Mouse (Mus musculus): ENCODE data around the gene Dcaf7. TPM values are rescaled to one million over a fixed set of nuclear protein-coding genes. Genes with fewer than 3 reads are reported as not detected.
"Not testable (repeated sequence)": the region's sequence is repeated elsewhere in the genome, so short reads cannot be mapped to it uniquely, and the experiment has no call there.

The Dcaf7 gene
- total and polyA plus RNA-seq, 3 experiments: 71.5 to 93.4 (median 79.5) TPM

GRCm38 (mm10) chr11:106026465-106027151 lies 10.1 kb upstream of the Dcaf7 start:
- peak; percentile 49 for DNase-seq (ENCODE audit: extremely low read depth)
- TF ChIP-seq HCFC1 (IDR thresholded peaks at IDR 0.05; ENCODE audit: low read depth, low read length) (no peak), POLR2A (IDR thresholded peaks at IDR 0.05; ENCODE audit: low read depth, low read length) (no peak), IRF4 (IDR thresholded peaks at IDR 0.05; ENCODE audit: low read depth, low read length) (0 out of 2 replicates have a peak, but pooled peaks have one; percentile 41), E2F4 (IDR thresholded peaks at IDR 0.05; ENCODE audit: insufficient replicate concordance, low read depth, low read length) (no peak), ELF1 (IDR thresholded peaks at IDR 0.05; ENCODE audit: low read depth, low read length) (no peak), ZC3H11A (IDR thresholded peaks at IDR 0.05; ENCODE audit: low read depth, low read length) (peak; percentile 34), SMC3 (IDR thresholded peaks at IDR 0.05; ENCODE audit: low read depth, low read length) (peak; percentile 84), CTCF (conservative IDR thresholded peaks at IDR 0.05 in 1 of 2, IDR thresholded peaks at IDR 0.05 in 1 of 2; ENCODE audit: low read depth in 2 of 2, low read length in 2 of 2) (peak; percentile 58 to 91), RAD21 (IDR thresholded peaks at IDR 0.05; ENCODE audit: low read depth, low read length) (peak; percentile 70), EP300 (IDR thresholded peaks at IDR 0.05; ENCODE audit: low read length) (no peak), MAZ (IDR thresholded peaks at IDR 0.05; ENCODE audit: low read depth, low read length) (peak; percentile 98), KAT2A (IDR thresholded peaks at IDR 0.05; ENCODE audit: insufficient replicate concordance, low read length) (no peak), MEF2A (IDR thresholded peaks at IDR 0.05; ENCODE audit: borderline replicate concordance, low read depth, low read length) (peak; percentile 47; the same call in 1 of the 2 replicates), NELFE (IDR thresholded peaks at IDR 0.05; ENCODE audit: low read depth, low read length) (peak; percentile 41; the same call in 1 of the 2 replicates), ETS1 (conservative IDR thresholded peaks at IDR 0.05; ENCODE audit: low read depth, low read length) (no peak), SIN3A (IDR thresholded peaks at IDR 0.05; ENCODE audit: low read length) (no peak), BHLHE40 (IDR thresholded peaks at IDR 0.05; ENCODE audit: low read depth, low read length) (no peak)
- Histone ChIP-seq H3K36me3 (replicated peaks in 1 of 2; ENCODE audit: control insufficient read depth in 1 of 2, insufficient read depth in 1 of 2, low read length in 1 of 2) (peaks cover 8 to 9% of the 10 kb centered on the region in 2 experiments), H3K9ac (ENCODE audit: insufficient read depth, low read depth) (no peak overlapping the region), H3K4me3 (replicated peaks in 1 of 3; ENCODE audit: low read depth in 2 of 3, low read length in 2 of 3, poor library complexity in 1 of 3) (no peak overlapping the region), H3K4me1 (ENCODE audit: control insufficient read depth in 1 of 2, insufficient read depth in 2 of 2) (no peaks in the 10 kb centered on the region), H3K79me2 (replicated peaks; ENCODE audit: control insufficient read depth, extremely low read depth, insufficient read depth, poor library complexity, severe bottlenecking) (no peaks in the 10 kb centered on the region), H3K9me3 (replicated peaks; ENCODE audit: low read length) (no peaks in the 10 kb centered on the region), H3K27ac (ENCODE audit: insufficient read depth, low read depth) (no peak overlapping the region), H3K4me2 (ENCODE audit: insufficient read depth, low read depth, poor library complexity, severe bottlenecking) (no peak overlapping the region), H3K27me3 (replicated peaks) (peaks cover 48% of the 10 kb centered on the region)
- in situ Hi-C loops (cut with MboI; ENCODE audit: low pct_ligation_motif_present, low pct_unique_long_range_greater_than_20kb, low sequenced_read_pairs) (no loop called here), dilution Hi-C loops (cut with MboI; ENCODE audit: extremely low pct_ligation_motif_present, extremely low pct_unique_long_range_greater_than_20kb, low sequenced_read_pairs) (no loop called here)

- H3K9ac ChIP-seq (ENCODE audit: insufficient read depth, low read depth): no peak overlapping the region
- dilution Hi-C loops (cut with MboI; ENCODE audit: extremely low pct_ligation_motif_present, extremely low pct_unique_long_range_greater_than_20kb, low sequenced_read_pairs): no loop called here
- no peaks in the 10 kb centered on the region for H3K9me3 ChIP-seq (replicated peaks; ENCODE audit: low read length)
- in situ Hi-C loops (cut with MboI; ENCODE audit: low pct_ligation_motif_present, low pct_unique_long_range_greater_than_20kb, low sequenced_read_pairs): no loop called here
- DNase-seq (ENCODE audit: extremely low read depth): no peak
- H3K4me2 ChIP-seq (ENCODE audit: insufficient read depth, low read depth, poor library complexity, severe bottlenecking): no peak overlapping the region
- no peak for TF ChIP-seq EP300 (IDR thresholded peaks at IDR 0.05; ENCODE audit: low read length)
- TF ChIP-seq HCFC1 (IDR thresholded peaks at IDR 0.05; ENCODE audit: low read depth, low read length): no peak
- no peak for TF ChIP-seq GABPA (IDR thresholded peaks at IDR 0.05; ENCODE audit: insufficient replicate concordance, low read depth, low read length)
- no peak for TF ChIP-seq JUN (IDR thresholded peaks at IDR 0.05; ENCODE audit: insufficient read depth, low read depth, low read length)
- TF ChIP-seq MAZ (IDR thresholded peaks at IDR 0.05; ENCODE audit: low read depth, low read length): no peak
- no peak for TF ChIP-seq BHLHE40 (IDR thresholded peaks at IDR 0.05; ENCODE audit: low read depth, low read length)
- no peak for TF ChIP-seq KAT2A (IDR thresholded peaks at IDR 0.05; ENCODE audit: insufficient replicate concordance, low read length)
- no peak for TF ChIP-seq UBTF (IDR thresholded peaks at IDR 0.05; ENCODE audit: low read depth, low read length)
- no peak for TF ChIP-seq JUND (conservative IDR thresholded peaks at IDR 0.05; ENCODE audit: low read depth, low read length)
- no peak for TF ChIP-seq ELF1 (IDR thresholded peaks at IDR 0.05; ENCODE audit: low read depth, low read length)
- TF ChIP-seq CHD2 (IDR thresholded peaks at IDR 0.05; ENCODE audit: low read length): no peak
- no peak for TF ChIP-seq NELFE (IDR thresholded peaks at IDR 0.05; ENCODE audit: low read depth, low read length)
- TF ChIP-seq CTCF (conservative IDR thresholded peaks at IDR 0.05 in 1 of 2, IDR thresholded peaks at IDR 0.05 in 1 of 2; ENCODE audit: low read depth in 2 of 2, low read length in 2 of 2): no peak
- TF ChIP-seq CHD1 (IDR thresholded peaks at IDR 0.05; ENCODE audit: low read depth, low read length): no peak
- no peak for TF ChIP-seq USF1 (IDR thresholded peaks at IDR 0.05; ENCODE audit: low read depth, low read length)
- H3K79me2 ChIP-seq (replicated peaks; ENCODE audit: control insufficient read depth, extremely low read depth, insufficient read depth, poor library complexity, severe bottlenecking): 0 out of 2 replicates have a peak, but pooled peaks cover 2% of the 10 kb centered on the region
- peaks cover 38% of the 10 kb centered on the region for H3K27me3 ChIP-seq (replicated peaks)
- no peak overlapping the region for H3K27ac ChIP-seq (ENCODE audit: insufficient read depth, low read depth)
- H3K4me1 ChIP-seq (ENCODE audit: control insufficient read depth in 1 of 2, insufficient read depth in 2 of 2): no peaks in the 10 kb centered on the region
- peaks cover 8 to 9% of the 10 kb centered on the region in 2 experiments for H3K36me3 ChIP-seq (replicated peaks in 1 of 2; ENCODE audit: control insufficient read depth in 1 of 2, insufficient read depth in 1 of 2, low read length in 1 of 2)
- no peak overlapping the region for H3K4me3 ChIP-seq (replicated peaks in 1 of 3; ENCODE audit: low read depth in 2 of 3, low read length in 2 of 3, poor library complexity in 1 of 3)
These were observed 9.1 kb upstream of the Dcaf7 start for GRCm38 (mm10) chr11:106027607-106028006.

DNA sequence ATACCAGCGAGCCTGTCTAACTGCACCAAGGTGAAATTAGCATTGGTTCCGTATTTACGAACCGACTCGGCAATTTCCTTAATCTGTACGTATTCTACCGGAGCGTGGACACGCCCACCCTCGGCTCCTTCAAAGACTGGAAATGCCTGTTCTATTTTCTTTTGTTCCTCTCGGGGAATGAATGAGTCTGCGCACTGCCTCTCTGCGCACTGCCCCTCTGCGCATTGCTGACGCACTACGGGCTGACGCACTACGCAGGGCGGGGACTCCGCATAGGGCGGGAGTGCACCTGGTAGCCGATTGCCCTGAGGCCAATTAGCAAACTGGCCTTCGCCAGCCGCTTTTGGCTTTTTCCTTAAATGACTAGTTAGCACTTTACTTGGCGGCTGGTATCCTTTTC lies 4.6 kb upstream of the Dcaf7 start:
- H3K27me3 ChIP-seq (replicated peaks); dilution Hi-C loops (cut with MboI; ENCODE audit: extremely low pct_ligation_motif_present, extremely low pct_unique_long_range_greater_than_20kb, low sequenced_read_pairs); DNase-seq (ENCODE audit: extremely low read depth); H3K4me2 ChIP-seq (ENCODE audit: insufficient read depth, low read depth, poor library complexity, severe bottlenecking); H3K9me3 ChIP-seq (replicated peaks; ENCODE audit: low read length); H3K79me2 ChIP-seq (replicated peaks; ENCODE audit: control insufficient read depth, extremely low read depth, insufficient read depth, poor library complexity, severe bottlenecking); in situ Hi-C loops (cut with MboI; ENCODE audit: low pct_ligation_motif_present, low pct_unique_long_range_greater_than_20kb, low sequenced_read_pairs); H3K36me3 ChIP-seq (replicated peaks in 1 of 2; ENCODE audit: control insufficient read depth in 1 of 2, insufficient read depth in 1 of 2, low read length in 1 of 2); H3K27ac ChIP-seq (ENCODE audit: insufficient read depth, low read depth): not testable (repeated sequence)
- H3K9ac ChIP-seq (ENCODE audit: insufficient read depth, low read depth): peak overlapping the region; percentile 27; the same call in 1 of the 2 replicates
- peaks cover 0 to 13% of the 10 kb centered on the region in 2 experiments; a peak in 2 of 4 replicates for H3K4me1 ChIP-seq (ENCODE audit: control insufficient read depth in 1 of 2, insufficient read depth in 2 of 2)
- H3K4me3 ChIP-seq (replicated peaks in 1 of 3; ENCODE audit: low read depth in 2 of 3, low read length in 2 of 3, poor library complexity in 1 of 3): peak overlapping the region in 2 of 3 experiments; percentile 56 to 57

Measured in CH12.LX (cell line).